Mouse (Mus musculus): ENCODE data around the gene Llgl2.

- TF ChIP-seq CTCF (IDR thresholded peaks at IDR 0.05; ENCODE audit: extremely low read depth, insufficient read depth, insufficient read length, insufficient replicate concordance) = no peak
- TF ChIP-seq POLR2A (IDR thresholded peaks at IDR 0.05; ENCODE audit: low read depth, low read length) = no peak
Measured at GRCm38 (mm10) chr11:115797665-115798064, 26.2 kb upstream of the Llgl2 start.
